Mouse (Mus musculus): ENCODE measurements at regions not wholly inside any gene's neighbourhood (a gene's known extent, or its start where the extent isn't known, plus 50 kb on each side); places are given as distances from the start of the nearest gene placed in this dataset.

- Histone ChIP-seq H3K27ac (ENCODE audit: low read depth) (no peak overlapping the region), H3K27me3 (ENCODE audit: control insufficient read depth, insufficient read depth, low read length) (no peaks in the 10 kb centered on the region), H3K9ac (replicated peaks; ENCODE audit: low read depth, low read length) (no peak overlapping the region), H3K4me3 (ENCODE audit: low read depth, low read length) (no peak overlapping the region), H3K9me3 (replicated peaks; ENCODE audit: control insufficient read depth, low read length) (no peaks in the 10 kb centered on the region), H3K36me3 (replicated peaks; ENCODE audit: control insufficient read depth, insufficient read depth, low read length) (no peaks in the 10 kb centered on the region), H3K4me1 (ENCODE audit: control insufficient read depth, insufficient read depth) (no peaks in the 10 kb centered on the region), H3K4me2 (ENCODE audit: low read depth, low read length) (no peak overlapping the region)
- TF ChIP-seq CTCF (IDR thresholded peaks at IDR 0.05; ENCODE audit: low read depth): no peak
- TF ChIP-seq EP300 (IDR thresholded peaks at IDR 0.05; ENCODE audit: low read depth): no peak
- 61% methylated on average over 2 of the region's 2 CpGs for WGBS
- ATAC-seq (ENCODE audit: insufficient read depth, low read depth) (no peak), DNase-seq (ENCODE audit: low spot score) (no peak)
Measured at GRCm38 (mm10) chr14:84252583-84252982, 190.8 kb upstream of the Pcdh17 start.

GRCm38 (mm10) chr14:84257671-84258070 is 185.7 kb upstream of the Pcdh17 start:
- no peaks in the 10 kb centered on the region for H3K27me3 ChIP-seq (ENCODE audit: control insufficient read depth, insufficient read depth, low read length)
- TF ChIP-seq EP300 (IDR thresholded peaks at IDR 0.05; ENCODE audit: low read depth): no peak
- peak; percentile 28 for TF ChIP-seq CTCF (IDR thresholded peaks at IDR 0.05; ENCODE audit: low read depth)
- no peak overlapping the region for H3K27ac ChIP-seq (ENCODE audit: low read depth)
- ATAC-seq (ENCODE audit: insufficient read depth, low read depth): no peak
- H3K4me3 ChIP-seq (ENCODE audit: low read depth, low read length): no peak overlapping the region
- peak; percentile 6 for DNase-seq (ENCODE audit: low spot score)
- H3K4me2 ChIP-seq (ENCODE audit: low read depth, low read length): no peak overlapping the region
- H3K9ac ChIP-seq (replicated peaks; ENCODE audit: low read depth, low read length): no peak overlapping the region
- H3K9me3 ChIP-seq (replicated peaks; ENCODE audit: control insufficient read depth, low read length): no peaks in the 10 kb centered on the region
- 36% methylated on average over 1 of the region's 1 CpGs for whole genome bisulfite sequencing
- no peaks in the 10 kb centered on the region for H3K36me3 ChIP-seq (replicated peaks; ENCODE audit: control insufficient read depth, insufficient read depth, low read length)
- no peaks in the 10 kb centered on the region for H3K4me1 ChIP-seq (ENCODE audit: control insufficient read depth, insufficient read depth)

- H3K9me3 ChIP-seq (replicated peaks; ENCODE audit: control insufficient read depth, low read length): no peaks in the 10 kb centered on the region
- H3K4me1 ChIP-seq (ENCODE audit: control insufficient read depth, insufficient read depth): no peaks in the 10 kb centered on the region
- H3K9ac ChIP-seq (replicated peaks; ENCODE audit: low read depth, low read length): no peak overlapping the region
- no peak overlapping the region for H3K4me3 ChIP-seq (ENCODE audit: low read depth, low read length)
- H3K27ac ChIP-seq (ENCODE audit: low read depth): no peak overlapping the region
- no peaks in the 10 kb centered on the region for H3K27me3 ChIP-seq (ENCODE audit: control insufficient read depth, insufficient read depth, low read length)
- ATAC-seq (ENCODE audit: insufficient read depth, low read depth) (no peak), DNase-seq (ENCODE audit: low spot score) (no peak)
- H3K4me2 ChIP-seq (ENCODE audit: low read depth, low read length): no peak overlapping the region
- WGBS: 59% methylated on average over 2 of the region's 2 CpGs
- no peaks in the 10 kb centered on the region for H3K36me3 ChIP-seq (replicated peaks; ENCODE audit: control insufficient read depth, insufficient read depth, low read length)
- no peak for TF ChIP-seq EP300 (IDR thresholded peaks at IDR 0.05; ENCODE audit: low read depth)
- no peak for TF ChIP-seq CTCF (IDR thresholded peaks at IDR 0.05; ENCODE audit: low read depth)
Measured at GRCm38 (mm10) chr14:84258633-84259032, 184.7 kb upstream of the Pcdh17 start.

GRCm38 (mm10) chr14:84263936-84264335 is 179.4 kb upstream of the Pcdh17 start:
- no peak for DNase-seq (ENCODE audit: low spot score)
- TF ChIP-seq EP300 (IDR thresholded peaks at IDR 0.05; ENCODE audit: low read depth) (no peak), CTCF (IDR thresholded peaks at IDR 0.05; ENCODE audit: low read depth) (no peak)
- Histone ChIP-seq H3K27ac (ENCODE audit: low read depth) (no peak overlapping the region), H3K4me2 (ENCODE audit: low read depth, low read length) (no peak overlapping the region), H3K36me3 (replicated peaks; ENCODE audit: control insufficient read depth, insufficient read depth, low read length) (no peaks in the 10 kb centered on the region), H3K27me3 (ENCODE audit: control insufficient read depth, insufficient read depth, low read length) (no peaks in the 10 kb centered on the region), H3K4me3 (ENCODE audit: low read depth, low read length) (no peak overlapping the region), H3K9ac (replicated peaks; ENCODE audit: low read depth, low read length) (no peak overlapping the region), H3K9me3 (replicated peaks; ENCODE audit: control insufficient read depth, low read length) (no peaks in the 10 kb centered on the region), H3K4me1 (ENCODE audit: control insufficient read depth, insufficient read depth) (no peaks in the 10 kb centered on the region)
- no peak for ATAC-seq (ENCODE audit: insufficient read depth, low read depth)
- 79% methylated on average over 1 of the region's 1 CpGs for WGBS

GRCm38 (mm10) chr14:84266217-84266616 is 177.1 kb upstream of the Pcdh17 start:
- Histone ChIP-seq H3K27ac (ENCODE audit: low read depth) (no peak overlapping the region), H3K9ac (replicated peaks; ENCODE audit: low read depth, low read length) (no peak overlapping the region), H3K27me3 (ENCODE audit: control insufficient read depth, insufficient read depth, low read length) (no peaks in the 10 kb centered on the region), H3K4me1 (ENCODE audit: control insufficient read depth, insufficient read depth) (no peaks in the 10 kb centered on the region), H3K9me3 (replicated peaks; ENCODE audit: control insufficient read depth, low read length) (no peaks in the 10 kb centered on the region), H3K4me3 (ENCODE audit: low read depth, low read length) (no peak overlapping the region), H3K4me2 (ENCODE audit: low read depth, low read length) (no peak overlapping the region), H3K36me3 (replicated peaks; ENCODE audit: control insufficient read depth, insufficient read depth, low read length) (no peaks in the 10 kb centered on the region)
- DNase-seq (ENCODE audit: low spot score): no peak
- no peak for ATAC-seq (ENCODE audit: insufficient read depth, low read depth)
- no peak for TF ChIP-seq EP300 (IDR thresholded peaks at IDR 0.05; ENCODE audit: low read depth)
- no peak for TF ChIP-seq CTCF (IDR thresholded peaks at IDR 0.05; ENCODE audit: low read depth)
- 85% methylated on average over 7 of the region's 7 CpGs for WGBS

- Histone ChIP-seq H3K36me3 (replicated peaks; ENCODE audit: control insufficient read depth, insufficient read depth, low read length) (no peaks in the 10 kb centered on the region), H3K27ac (ENCODE audit: low read depth) (no peak overlapping the region), H3K4me3 (ENCODE audit: low read depth, low read length) (no peak overlapping the region), H3K4me1 (ENCODE audit: control insufficient read depth, insufficient read depth) (no peaks in the 10 kb centered on the region), H3K27me3 (ENCODE audit: control insufficient read depth, insufficient read depth, low read length) (no peaks in the 10 kb centered on the region), H3K4me2 (ENCODE audit: low read depth, low read length) (no peak overlapping the region), H3K9ac (replicated peaks; ENCODE audit: low read depth, low read length) (no peak overlapping the region), H3K9me3 (replicated peaks; ENCODE audit: control insufficient read depth, low read length) (no peaks in the 10 kb centered on the region)
- ATAC-seq (ENCODE audit: insufficient read depth, low read depth): no peak
- WGBS: 71% methylated on average over 6 of the region's 6 CpGs
- TF ChIP-seq CTCF (IDR thresholded peaks at IDR 0.05; ENCODE audit: low read depth): no peak
- no peak for TF ChIP-seq EP300 (IDR thresholded peaks at IDR 0.05; ENCODE audit: low read depth)
- no peak for DNase-seq (ENCODE audit: low spot score)
Measured at GRCm38 (mm10) chr14:84283440-84284203, 159.7 kb upstream of the Pcdh17 start.

All from heart, postnatal 0 days (tissue).